Mouse (Mus musculus) gastrocnemius, adult 18-20 months (tissue): ENCODE results near the gene Tmub2. TPM values are rescaled to one million over a fixed set of nuclear protein-coding genes. Genes with fewer than 3 reads are reported as not detected.

Experiments used
- DNase-seq: peaks from one replicate; pipeline ENCODE4 v3.0.0; 2021; ENCODE audit warnings: low spot score
- total RNA-seq, 2 experiments: library from RNA; stranded (reverse); gene quantifications; 2 replicates each; pipeline ENCODE4 v1.2.3; 2021

Tmub2 gene
- total RNA-seq, 2 experiments from 2014 or later, result 14.6 to 15.8 TPM

DNA sequence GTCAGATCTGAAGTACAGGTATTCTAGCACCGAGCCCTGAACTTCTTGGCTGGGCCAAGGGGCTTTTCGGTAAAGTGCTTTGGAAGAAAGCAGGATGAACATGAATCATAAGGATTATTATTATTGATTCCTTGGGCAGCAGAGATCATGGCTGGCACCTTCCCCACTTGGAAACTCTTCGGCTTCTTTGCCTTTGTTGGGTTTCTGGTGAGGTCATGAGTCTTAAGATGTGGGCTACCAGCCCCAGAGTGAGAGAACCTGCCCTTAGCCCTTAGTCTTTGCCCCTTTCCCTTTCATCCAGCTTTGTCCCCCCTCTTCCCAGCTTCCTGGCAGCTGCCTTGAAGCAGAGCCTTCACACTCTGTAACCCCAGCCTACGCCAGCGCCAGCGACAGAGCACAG is 37.2 kb downstream of the Tmub2 start:
- no peak for DNase-seq

DNA sequence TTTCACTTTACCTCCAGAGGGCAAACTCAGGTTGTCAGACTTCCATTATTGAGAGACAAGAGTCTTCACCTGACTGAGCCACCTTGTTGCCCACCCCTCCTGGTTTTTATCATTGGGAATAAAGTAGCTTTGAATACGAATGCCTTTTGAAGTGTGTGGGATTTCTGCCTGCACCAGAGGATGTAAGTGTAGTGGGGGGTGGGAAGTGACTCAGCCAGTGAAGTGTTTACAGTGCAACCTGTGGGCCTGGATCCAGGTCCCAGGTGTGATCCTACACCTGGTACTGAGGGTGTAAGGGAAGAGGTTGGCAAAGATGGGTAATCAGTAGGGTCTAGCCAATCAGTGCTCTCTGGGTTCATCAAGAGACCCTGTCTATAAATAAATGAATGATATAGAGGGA is 38.8 kb downstream of the Tmub2 start:
- DNase-seq, result no peak

DNA sequence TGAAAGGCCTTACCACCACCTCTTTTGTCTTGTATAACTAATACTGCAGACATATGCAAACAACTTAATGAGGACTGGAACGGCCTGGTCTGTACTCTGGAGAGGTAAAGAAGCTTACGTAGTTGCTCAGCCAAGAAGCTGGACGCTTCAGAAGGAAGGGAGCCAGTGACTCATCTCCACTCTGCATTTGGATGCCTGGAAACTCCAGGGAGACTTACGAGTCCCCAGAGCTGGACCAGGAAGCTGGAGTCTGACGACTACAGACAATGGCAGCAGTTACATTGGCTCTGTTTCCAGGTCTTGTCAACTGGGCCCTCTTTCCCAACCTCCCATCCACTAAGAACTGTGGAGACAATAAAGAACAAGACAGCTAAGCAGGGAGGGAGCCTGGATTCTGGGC is 42.5 kb downstream of the Tmub2 start:
- peak; percentile 36 for DNase-seq

DNA sequence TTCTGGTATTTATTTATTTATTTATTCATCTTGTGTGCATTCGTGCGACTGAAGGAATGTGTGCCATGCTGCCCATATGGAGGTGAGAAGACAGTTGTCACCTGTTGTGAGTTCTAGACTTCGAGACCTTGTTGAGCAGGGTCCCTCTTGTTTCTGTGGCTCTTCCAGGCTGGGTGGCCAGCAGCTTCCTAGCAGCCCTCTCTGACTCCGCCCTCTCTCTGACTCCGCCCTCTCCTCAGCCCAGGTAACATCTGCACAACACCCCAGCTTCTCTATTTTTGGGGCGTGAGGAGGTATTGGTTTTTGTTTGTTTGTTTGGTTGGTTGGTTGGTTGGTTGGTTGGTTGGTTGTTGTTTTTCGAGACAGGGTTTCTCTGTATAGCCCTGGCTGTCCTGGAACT is 43.1 kb downstream of the Tmub2 start:
- no peak for DNase-seq

DNA sequence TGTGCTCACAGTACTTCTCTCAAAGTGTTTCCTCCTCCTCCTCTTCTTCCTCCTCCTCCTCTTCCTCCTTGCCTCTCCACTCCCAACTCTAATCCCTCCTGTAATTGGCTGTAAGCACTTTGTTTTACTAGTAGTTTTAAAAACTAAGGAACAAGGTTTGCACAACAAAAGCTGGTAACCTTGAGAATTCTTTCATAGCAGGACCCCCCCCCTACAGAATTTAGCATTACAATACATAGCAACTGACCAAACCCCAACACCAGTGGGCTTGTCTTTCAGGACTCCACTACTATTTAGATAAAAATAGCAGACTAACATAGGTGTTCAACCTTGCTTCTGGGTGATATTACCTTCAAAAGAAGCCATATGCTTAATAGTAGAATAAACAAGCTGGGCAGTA is 44.8 kb downstream of the Tmub2 start:
- no peak for DNase-seq

GRCm38 (mm10) chr11:102330039-102330438 is 45.3 kb downstream of the Tmub2 start:
- no peak for DNase-seq

DNA sequence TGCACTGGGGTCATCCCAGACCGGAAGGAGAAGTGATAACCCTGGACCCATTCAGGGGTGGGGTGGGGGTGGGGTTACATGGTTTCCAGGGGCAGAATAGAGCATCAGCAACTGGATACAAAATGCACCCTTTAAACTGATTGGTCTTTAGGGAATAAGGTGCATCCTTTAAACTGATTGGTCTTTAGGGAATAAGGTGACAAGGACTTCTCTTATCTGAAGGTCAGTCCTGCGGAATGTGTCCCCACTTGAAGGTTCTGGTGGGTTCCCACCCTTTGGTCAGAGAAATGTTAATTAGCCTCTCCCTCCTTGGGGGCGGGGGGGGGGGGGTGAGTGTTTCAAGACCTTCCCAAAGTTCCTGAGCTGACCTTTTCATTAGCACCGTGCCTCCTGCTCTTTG is 47.1 kb downstream of the Tmub2 start:
- no peak for DNase-seq

GRCm38 (mm10) chr11:102333061-102333460 is 48.3 kb downstream of the Tmub2 start:
- DNase-seq, result no peak

DNA sequence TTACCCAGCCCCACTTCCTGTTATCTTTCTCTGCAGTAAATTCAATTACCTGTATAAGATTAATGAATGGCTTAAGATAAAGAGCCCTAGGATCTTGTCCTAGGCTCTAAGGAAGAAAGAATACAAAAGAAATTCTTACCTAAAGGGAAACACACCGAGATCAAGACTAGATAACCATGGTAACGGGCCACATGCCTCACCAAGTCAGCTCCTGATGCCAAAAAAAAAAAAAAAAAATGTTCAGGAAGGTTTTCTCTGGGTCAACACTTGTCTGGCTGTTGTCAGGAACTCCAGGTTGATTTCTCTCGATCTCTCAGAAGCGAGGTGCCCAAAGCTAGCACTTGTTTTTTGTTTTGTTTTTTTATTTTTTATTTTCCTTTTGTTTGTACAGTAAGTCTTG is 49.3 kb downstream of the Tmub2 start:
- DNase-seq, result no peak

- DNase-seq, result peak; percentile 46
Measured at GRCm38 (mm10) chr11:102334973-102335700, 50.4 kb downstream of the Tmub2 start.

- DNase-seq, result peak; percentile 24
Measured at GRCm38 (mm10) chr11:102336191-102336590, 51.5 kb downstream of the Tmub2 start.

DNA sequence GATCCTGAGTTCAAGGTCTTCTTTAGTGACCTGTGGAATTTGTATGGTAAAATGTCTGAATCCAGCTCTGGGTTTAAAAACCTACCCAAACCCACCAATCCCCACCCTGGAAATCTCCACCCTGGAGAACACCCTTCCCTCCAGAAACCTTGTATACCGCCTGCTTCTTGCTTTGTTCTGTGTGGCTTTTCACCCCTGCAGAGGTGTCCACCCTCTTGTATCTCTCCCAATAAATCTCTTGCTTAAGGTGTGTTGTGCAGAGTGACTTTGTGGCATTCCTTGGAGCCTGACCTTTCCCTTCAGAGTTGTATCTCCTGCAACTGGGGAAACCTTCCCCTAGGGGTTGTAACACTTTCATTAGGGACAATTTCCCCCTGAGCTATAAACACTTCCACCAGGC is 53.2 kb downstream of the Tmub2 start:
- no peak for DNase-seq

GRCm38 (mm10) chr11:102338561-102338960 is 53.8 kb downstream of the Tmub2 start:
- peak; percentile 56 for DNase-seq

Other genes with a start within 250 kb of the Tmub2 start
- gene Cd300lg, start 243.4 kb upstream of the Tmub2 start, total RNA-seq, result 10 to 100 TPM; 16.1 to 19.0 TPM
- gene Mpp2, start 196.4 kb upstream of the Tmub2 start, total RNA-seq, result 1 to 10 TPM; 1.0 to 1.2 TPM
- not detected for gene Ppy, start 183.6 kb upstream of the Tmub2 start, total RNA-seq
- gene Pyy, start 177.1 kb upstream of the Tmub2 start, total RNA-seq, result not detected
- gene Nags, start 139.4 kb upstream of the Tmub2 start, total RNA-seq, result not detected
- gene Tmem101, start 128.5 kb upstream of the Tmub2 start, total RNA-seq, result 1 to 10 TPM; 9.3 to 9.8 TPM
- 100 to 1,000 TPM; 102 to 105 TPM for gene Lsm12, start 99.6 kb upstream of the Tmub2 start, total RNA-seq
- 10 to 100 TPM; 60.4 to 61.1 TPM for gene G6pc3, start 95.3 kb upstream of the Tmub2 start, total RNA-seq
- 100 to 1,000 TPM in 1 of 2 experiments, 10 to 100 TPM in 1; 73.6 to 104 TPM for gene Hdac5, start 54.8 kb upstream of the Tmub2 start, total RNA-seq
- not detected for gene BC030867, start 36.0 kb upstream of the Tmub2 start, total RNA-seq
- 10 to 100 TPM; 86.0 to 97.5 TPM for gene Asb16, start 16.2 kb upstream of the Tmub2 start, total RNA-seq
- 10 to 100 TPM in 1 of 2 experiments, 1 to 10 TPM in 1; 9.3 to 13.0 TPM for gene Atxn7l3, start 11.7 kb downstream of the Tmub2 start, total RNA-seq
- 10 to 100 TPM; 35.4 to 42.6 TPM for gene Ubtf, start 34.8 kb downstream of the Tmub2 start, total RNA-seq
- under 1 TPM in 1 of 2 experiments, not detected in 1; 0.07 TPM for gene Slc4a1, start 81.3 kb downstream of the Tmub2 start, total RNA-seq
- not detected for gene Rundc3a, start 108.5 kb downstream of the Tmub2 start, total RNA-seq
- 10 to 100 TPM; 61.2 to 62.0 TPM for gene Slc25a39, start 123.0 kb downstream of the Tmub2 start, total RNA-seq
- 10 to 100 TPM; 17.1 to 20.7 TPM for gene Grn, start 145.4 kb downstream of the Tmub2 start, total RNA-seq
- gene Fam171a2, start 162.8 kb downstream of the Tmub2 start, total RNA-seq, result 1 to 10 TPM in 1 of 2 experiments, under 1 TPM in 1; 0.62 to 1.1 TPM
- 1 to 10 TPM in 1 of 2 experiments, under 1 TPM in 1; 0.64 to 1.4 TPM for gene Itga2b, start 185.2 kb downstream of the Tmub2 start, total RNA-seq